26 mouse cellular contexts compared by ENCODE assay signal in the genomic region with DNA sequence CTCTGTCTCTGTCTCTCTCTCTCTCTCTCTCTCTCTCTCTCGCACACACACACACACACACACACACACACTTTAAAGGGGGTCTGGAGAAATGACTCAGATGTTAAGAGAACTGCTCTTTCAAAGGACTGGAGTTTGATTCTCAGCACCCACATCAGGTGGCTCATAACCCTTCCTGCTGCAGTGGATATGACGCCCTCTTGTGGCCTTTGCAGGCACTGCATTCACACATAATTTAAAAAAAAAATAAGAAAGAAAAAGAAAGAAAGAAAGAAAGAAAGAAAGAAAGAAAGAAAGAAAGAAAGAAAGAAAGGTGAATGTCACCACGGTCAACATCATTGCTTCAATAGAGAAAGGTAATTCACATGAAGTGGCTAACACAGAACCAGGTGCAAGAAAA. TPM values are rescaled to one million over a fixed set of nuclear protein-coding genes. Genes with fewer than 3 reads are reported as not detected.
A peak's percentile ranks its signal among the peaks of the same experiment; 100 is the strongest.
DNase-seq lines count a peak whose midpoint lies in the region; ATAC-seq and TF ChIP-seq lines count a peak whose summit lies in the region.
"Had no signal": no experiment of that assay in that cellular context is flagged by ENCODE, and none has a peak within 500 bp of the region (broad histone marks: within the 10 kb centered on the region; RNA-seq: fewer than 3 reads in every experiment).

No protein-coding gene starts in this region.

- no peak for DNase-seq in gastrocnemius, adult 2 months
- DNase-seq in gastrocnemius, postnatal 4 days (ENCODE audit: low spot score in 2 of 2): no peak
- DNase-seq in liver, postnatal 0 days: no peak
- DNase-seq in liver: no peak
- DNase-seq in midbrain, embryonic 10.5 days (ENCODE audit: low spot score): no peak
- DNase-seq in ES-E14 (ENCODE audit: low read depth, low spot score): no peak
- DNase-seq in heart, adult 9 months (ENCODE audit: low spot score in 2 of 2): no peak
- DNase-seq: adrenal gland, adult 8-10 months; cerebellum, adult 2 months; cerebellum, postnatal 36 days; embryo, embryonic 11 days; kidney, adult 18-20 months; kidney, postnatal 10 days; thymus, postnatal 14 days had no signal

- no peaks in the 10 kb centered on the region for H3K36me3 ChIP-seq in liver, postnatal 0 days (replicated peaks; ENCODE audit: insufficient read depth, low read length)
- H3K36me3 ChIP-seq in midbrain, embryonic 10.5 days: no peaks in the 10 kb centered on the region
- no peaks in the 10 kb centered on the region for H3K36me3 ChIP-seq in midbrain, embryonic 16.5 days (ENCODE audit: control insufficient read depth, insufficient read depth, low read length)
- no peaks in the 10 kb centered on the region for H3K36me3 ChIP-seq in ES-E14 (ENCODE audit: control insufficient read depth, insufficient read depth, low read length, poor library complexity, severe bottlenecking)
- H3K36me3 ChIP-seq: embryonic facial prominence, embryonic 13.5 days; forebrain, embryonic 12.5 days; G1E; hindbrain, embryonic 10.5 days; limb, embryonic 10.5 days had no signal

- no peak overlapping the region for H3K4me2 ChIP-seq in liver, postnatal 0 days (ENCODE audit: low read depth, low read length)
- no peak overlapping the region for H3K4me2 ChIP-seq in midbrain, embryonic 16.5 days (ENCODE audit: low read length)
- H3K4me2 ChIP-seq: embryonic facial prominence, embryonic 13.5 days; forebrain, embryonic 12.5 days; heart, embryonic 11.5 days had no signal

- intact Hi-C loops in gastrocnemius, adult 2 months (cut with DNase I): no loop called here

- H3K27ac ChIP-seq in gastrocnemius, adult 2 months: no peak overlapping the region
- no peak overlapping the region for H3K27ac ChIP-seq in liver, postnatal 0 days (ENCODE audit: low read depth)
- peak overlapping the region; percentile 86 for H3K27ac ChIP-seq in midbrain, embryonic 10.5 days (replicated peaks)
- no peak overlapping the region for H3K27ac ChIP-seq in midbrain, embryonic 16.5 days (ENCODE audit: low read length)
- no peak overlapping the region for H3K27ac ChIP-seq in ES-E14 (ENCODE audit: insufficient read depth, low read depth, low read length, poor library complexity, severe bottlenecking)
- H3K27ac ChIP-seq: embryonic facial prominence, embryonic 13.5 days; forebrain, embryonic 12.5 days; limb, embryonic 10.5 days; macrophage had no signal

- peak; percentile 5; the same call in 1 of the 2 replicates for TF ChIP-seq CTCF in gastrocnemius, adult 2 months (IDR thresholded peaks at IDR 0.05)
- TF ChIP-seq CTCF in liver, postnatal 0 days (IDR thresholded peaks at IDR 0.05; ENCODE audit: low read depth): peak; percentile 36

- H3K9me3 ChIP-seq in liver, postnatal 0 days (ENCODE audit: low read length): no peaks in the 10 kb centered on the region
- H3K9me3 ChIP-seq in midbrain, embryonic 10.5 days (replicated peaks): no peaks in the 10 kb centered on the region
- no peaks in the 10 kb centered on the region for H3K9me3 ChIP-seq in midbrain, embryonic 16.5 days (replicated peaks; ENCODE audit: control insufficient read depth, low read length, poor library complexity, severe bottlenecking)
- H3K9me3 ChIP-seq in ES-E14 (ENCODE audit: control insufficient read depth, insufficient read depth, low read depth, low read length): no peaks in the 10 kb centered on the region
- H3K9me3 ChIP-seq: embryonic facial prominence, embryonic 13.5 days; forebrain, embryonic 12.5 days; G1E; hindbrain, embryonic 10.5 days; limb, embryonic 10.5 days had no signal

- no peak overlapping the region for H3K9ac ChIP-seq in liver, postnatal 0 days (replicated peaks)
- no peak overlapping the region for H3K9ac ChIP-seq in midbrain, embryonic 16.5 days (ENCODE audit: low read depth, low read length)
- no peak overlapping the region for H3K9ac ChIP-seq in ES-E14 (ENCODE audit: insufficient read depth, low read depth, low read length, poor library complexity, severe bottlenecking)
- H3K9ac ChIP-seq: embryonic facial prominence, embryonic 13.5 days; forebrain, embryonic 12.5 days had no signal

- in situ Hi-C loops in ES-E14 (cut with MboI; ENCODE audit: low sequenced_read_pairs in 2 of 2, unreplicated experiment in 2 of 2): no loop called here

- no peak overlapping the region for H3K4me3 ChIP-seq in gastrocnemius, adult 2 months
- H3K4me3 ChIP-seq in liver, postnatal 0 days (ENCODE audit: low read depth, low read length): no peak overlapping the region
- H3K4me3 ChIP-seq in midbrain, embryonic 10.5 days: no peak overlapping the region
- H3K4me3 ChIP-seq in midbrain, embryonic 16.5 days (ENCODE audit: low read depth, low read length): no peak overlapping the region
- H3K4me3 ChIP-seq in ES-E14 (ENCODE audit: insufficient read depth in 1 of 2, low read depth in 1 of 2, low read length in 2 of 2, poor library complexity in 1 of 2, severe bottlenecking in 1 of 2): no peak overlapping the region
- H3K4me3 ChIP-seq: embryonic facial prominence, embryonic 13.5 days; erythroblast, embryonic 14.5 days; forebrain, embryonic 12.5 days; hindbrain, embryonic 10.5 days; limb, embryonic 10.5 days had no signal

- no peaks in the 10 kb centered on the region for H3K4me1 ChIP-seq in liver, postnatal 0 days (ENCODE audit: insufficient read depth)
- H3K4me1 ChIP-seq in midbrain, embryonic 10.5 days: peaks cover 28% of the 10 kb centered on the region
- no peaks in the 10 kb centered on the region for H3K4me1 ChIP-seq in midbrain, embryonic 16.5 days (ENCODE audit: control insufficient read depth, insufficient read depth, low read length)
- peaks cover 0 to 13% of the 10 kb centered on the region in 2 experiments; a peak in 3 of 4 replicates for H3K4me1 ChIP-seq in ES-E14 (ENCODE audit: control insufficient read depth in 2 of 2, insufficient read depth in 2 of 2, low read length in 2 of 2, poor library complexity in 1 of 2)
- H3K4me1 ChIP-seq: limb, embryonic 10.5 days had no signal

- ATAC-seq in liver, postnatal 0 days: no peak
- ATAC-seq in midbrain, embryonic 16.5 days: no peak
- ATAC-seq: activated CD4-positive, CD25-positive, alpha-beta regulatory T cell, adult 4 months had no signal

- no peak for TF ChIP-seq EP300 in liver, postnatal 0 days (IDR thresholded peaks at IDR 0.05; ENCODE audit: low read depth)

- H3K27me3 ChIP-seq in liver, postnatal 0 days (ENCODE audit: insufficient read depth, low read length): no peaks in the 10 kb centered on the region
- H3K27me3 ChIP-seq in midbrain, embryonic 10.5 days (ENCODE audit: low read depth, poor library complexity, severe bottlenecking): no peaks in the 10 kb centered on the region
- H3K27me3 ChIP-seq in midbrain, embryonic 16.5 days (ENCODE audit: control insufficient read depth, insufficient read depth, low read depth, low read length): no peaks in the 10 kb centered on the region
- H3K27me3 ChIP-seq: embryonic facial prominence, embryonic 13.5 days; forebrain, embryonic 12.5 days had no signal

- 64% methylated on average over 3 of the region's 3 CpGs for WGBS in liver, postnatal 0 days (ENCODE audit: insufficient replicate concordance)
- 70% methylated on average over 3 of the region's 3 CpGs for WGBS in midbrain, embryonic 10.5 days
- 70% methylated on average over 3 of the region's 3 CpGs for WGBS in midbrain, embryonic 16.5 days

TF ChIP-seq in ES-E14, 5 proteins besides CTCF, POLR2A, EP300 and RAD21:
- TF ChIP-seq ZNF384 (IDR thresholded peaks at IDR 0.05; ENCODE audit: low read depth, low read length) (peak; percentile 62; the same call in 1 of the 2 replicates), ZC3H11A (IDR thresholded peaks at IDR 0.05; ENCODE audit: borderline replicate concordance, low read depth, low read length) (no peak)

RNA-seq across cellular contexts. Expression of gene Slc31a2, which starts 14.9 kb away (rescaled TPM):
- total RNA-seq in gastrocnemius, adult 2 months (2021): 1 to 10 TPM; 5.8 to 8.9 TPM
- total RNA-seq in gastrocnemius, postnatal 4 days (2021): 10 to 100 TPM in 1 of 2 experiments, 1 to 10 TPM in 1; 9.5 to 12.3 TPM
- polyA plus RNA-seq in liver, postnatal 0 days (2015; fragmentation: Nextera tagmentation; extraction: Ambion mirVana): 8.9 and 9.2 TPM in 2 replicates
- polyA plus RNA-seq in midbrain, embryonic 10.5 days (2016; fragmentation: Nextera tagmentation; extraction: Ambion mirVana): 12.1 and 12.4 TPM in 2 replicates
- polyA plus RNA-seq in midbrain, embryonic 16.5 days (2015; fragmentation: Nextera tagmentation; extraction: Ambion mirVana): 17.3 and 18.7 TPM in 2 replicates
- 16.5 and 23.0 TPM in 2 replicates for total RNA-seq in ES-E14 (2012; rRNA removed)
- polyA plus RNA-seq: erythroblast, embryonic 14.5 days had no signal

RNA-seq across cellular contexts. Expression of gene Zfp37, which starts 46.4 kb away (rescaled TPM):
- total RNA-seq in gastrocnemius, adult 2 months (2021): 1 to 10 TPM; 1.2 to 1.3 TPM
- 1 to 10 TPM; 5.2 to 5.3 TPM for total RNA-seq in gastrocnemius, postnatal 4 days (2021)
- polyA plus RNA-seq in liver, postnatal 0 days (2015; fragmentation: Nextera tagmentation; extraction: Ambion mirVana): 0.25 and 0.31 TPM in 2 replicates
- polyA plus RNA-seq in midbrain, embryonic 10.5 days (2016; fragmentation: Nextera tagmentation; extraction: Ambion mirVana): 20.3 and 28.2 TPM in 2 replicates
- polyA plus RNA-seq in midbrain, embryonic 16.5 days (2015; fragmentation: Nextera tagmentation; extraction: Ambion mirVana): 35.9 and 37.2 TPM in 2 replicates
- 6.2 and 7.2 TPM in 2 replicates for total RNA-seq in ES-E14 (2012; rRNA removed)
- total RNA-seq: monocyte, adult 5-6 weeks; neutrophil, adult 5-6 weeks had no signal
- polyA plus RNA-seq: activated CD4-positive, CD25-positive, alpha-beta regulatory T cell, adult 4 months; erythroblast, embryonic 14.5 days; G1E had no signal
